Mouse (Mus musculus) mouse trophoblast stem cell (cell line): ENCODE measurements at regions not wholly inside any gene's neighbourhood (a gene's known extent, or its start where the extent isn't known, plus 50 kb on each side); places are given as distances from the start of the nearest gene placed in this dataset.

Experiments
- in situ Hi-C, 2 experiments: fragments of 300-500 bp; cut with MseI, MboI; formaldehyde crosslinking; loops; 2 replicates in 1 of 2; 3 replicates in 1 of 2; pipeline ENCODE4 v1.15.1; 2025

- in situ Hi-C loops = no loop called here
Observed at GRCm38 (mm10) chr12:109891206-109891605, 291.1 kb upstream of the Rtl1 start.

GRCm38 (mm10) chr12:109892834-109893233 is 292.7 kb upstream of the Rtl1 start:
- in situ Hi-C loops = no loop called here

- in situ Hi-C loops = no loop called here
Observed at GRCm38 (mm10) chr12:109893657-109894056, 293.5 kb upstream of the Rtl1 start.

GRCm38 (mm10) chr12:109895389-109895788 is 295.3 kb upstream of the Rtl1 start:
- in situ Hi-C loops = no loop called here

- in situ Hi-C loops = no loop called here
Observed at GRCm38 (mm10) chr12:109896397-109896796, 296.3 kb upstream of the Rtl1 start.

GRCm38 (mm10) chr12:109896906-109897305 is 296.8 kb upstream of the Rtl1 start:
- in situ Hi-C loops = no loop called here

- in situ Hi-C loops = no loop called here
Observed at GRCm38 (mm10) chr12:109897861-109898385, 297.8 kb upstream of the Rtl1 start.

GRCm38 (mm10) chr12:109899420-109899819 is 299.3 kb upstream of the Rtl1 start:
- in situ Hi-C loops = no loop called here

- in situ Hi-C loops = no loop called here
Observed at GRCm38 (mm10) chr12:109910966-109911495, 310.9 kb upstream of the Rtl1 start.

- in situ Hi-C loops = no loop called here
Observed at GRCm38 (mm10) chr12:109911506-109911905, 311.4 kb upstream of the Rtl1 start.

GRCm38 (mm10) chr12:109917761-109918160 is 317.6 kb upstream of the Rtl1 start:
- in situ Hi-C loops = no loop called here

GRCm38 (mm10) chr12:109918901-109919300 is 318.8 kb upstream of the Rtl1 start:
- in situ Hi-C loops = no loop called here

GRCm38 (mm10) chr12:109922111-109922510 is 322.0 kb upstream of the Rtl1 start:
- in situ Hi-C loops = no loop called here

GRCm38 (mm10) chr12:109925866-109926265 is 325.7 kb upstream of the Rtl1 start:
- in situ Hi-C loops = no loop called here

GRCm38 (mm10) chr12:109926643-109927042 is 326.5 kb upstream of the Rtl1 start:
- in situ Hi-C loops = no loop called here

GRCm38 (mm10) chr12:109946179-109946578 is 332.7 kb upstream of the Dio3 start:
- in situ Hi-C loops = no loop called here

- in situ Hi-C loops = no loop called here
Observed at GRCm38 (mm10) chr12:109946936-109947335, 331.9 kb upstream of the Dio3 start.

- in situ Hi-C loops = no loop called here
Observed at GRCm38 (mm10) chr12:109947886-109948433, 330.9 kb upstream of the Dio3 start.

- in situ Hi-C loops = no loop called here
Observed at GRCm38 (mm10) chr12:109948434-109948984, 330.4 kb upstream of the Dio3 start.

GRCm38 (mm10) chr12:109949231-109949965 is 329.5 kb upstream of the Dio3 start:
- in situ Hi-C loops = no loop called here

GRCm38 (mm10) chr12:109950632-109951031 is 328.2 kb upstream of the Dio3 start:
- in situ Hi-C loops = no loop called here

- in situ Hi-C loops = no loop called here
Observed at GRCm38 (mm10) chr12:109951473-109951872, 327.4 kb upstream of the Dio3 start.
